Mouse (Mus musculus): ENCODE measurements at regions not wholly inside any gene's neighbourhood (a gene's known extent, or its start where the extent isn't known, plus 50 kb on each side); places are given as distances from the start of the nearest gene placed in this dataset.

DNA sequence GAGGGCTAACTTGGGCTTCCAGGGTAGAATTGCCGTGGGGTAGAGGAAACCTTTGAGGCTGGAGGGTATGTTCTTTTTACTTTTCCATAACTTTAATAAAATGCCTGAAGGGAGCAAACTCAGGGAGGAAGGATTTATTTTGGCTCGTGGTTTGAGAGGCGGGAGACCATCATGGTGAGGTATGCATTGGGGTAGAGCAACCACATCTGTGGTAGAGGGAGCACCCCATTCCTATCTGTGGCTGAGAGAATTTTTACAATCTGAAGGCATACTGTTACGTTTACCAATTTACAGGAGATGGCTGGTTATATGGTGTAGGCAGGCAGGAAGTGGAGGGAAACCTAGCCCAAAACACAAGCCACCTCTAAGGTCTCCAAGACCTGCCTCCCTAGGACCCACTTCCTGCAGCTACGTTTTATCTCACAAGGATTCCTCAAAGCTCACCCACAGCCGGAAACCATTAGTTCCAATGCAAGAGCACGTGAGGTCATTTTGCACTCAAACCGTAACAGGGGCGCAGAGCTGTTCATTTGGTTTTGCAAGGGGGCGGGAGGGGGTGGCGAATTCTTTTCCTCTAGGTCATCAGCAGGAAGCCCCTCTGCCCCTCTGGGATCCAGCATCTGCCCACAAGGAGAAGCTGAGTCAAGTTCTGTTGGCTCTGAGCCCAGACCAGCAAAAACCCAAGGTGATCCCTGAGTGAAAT, 224.7 kb upstream of the Ankrd55 start:
- Histone ChIP-seq H3K9ac (ENCODE audit: low read depth, poor library complexity, severe bottlenecking) (no peak overlapping the region), H3K4me1 (ENCODE audit: control insufficient read depth, insufficient read depth, low read length) (no peaks in the 10 kb centered on the region), H3K27me3 (ENCODE audit: control insufficient read depth, insufficient read depth, low read length, poor library complexity, severe bottlenecking) (no peaks in the 10 kb centered on the region), H3K9me3 (replicated peaks; ENCODE audit: control insufficient read depth, insufficient read depth, low read length, poor library complexity, severe bottlenecking) (no peaks in the 10 kb centered on the region), H3K27ac (ENCODE audit: insufficient read depth, low read length) (no peak overlapping the region), H3K4me3 (ENCODE audit: low read depth, low read length) (no peak overlapping the region), H3K36me3 (ENCODE audit: control insufficient read depth, insufficient read depth, low read length, poor library complexity, severe bottlenecking) (no peaks in the 10 kb centered on the region)
- no peak for TF ChIP-seq POLR2A (IDR thresholded peaks at IDR 0.05; ENCODE audit: insufficient read depth, low read length)
- TF ChIP-seq CTCF (IDR thresholded peaks at IDR 0.05; ENCODE audit: low read depth, low read length), result no peak
- no peak for TF ChIP-seq EP300 (IDR thresholded peaks at IDR 0.05; ENCODE audit: insufficient read depth, low read depth, low read length)

DNA sequence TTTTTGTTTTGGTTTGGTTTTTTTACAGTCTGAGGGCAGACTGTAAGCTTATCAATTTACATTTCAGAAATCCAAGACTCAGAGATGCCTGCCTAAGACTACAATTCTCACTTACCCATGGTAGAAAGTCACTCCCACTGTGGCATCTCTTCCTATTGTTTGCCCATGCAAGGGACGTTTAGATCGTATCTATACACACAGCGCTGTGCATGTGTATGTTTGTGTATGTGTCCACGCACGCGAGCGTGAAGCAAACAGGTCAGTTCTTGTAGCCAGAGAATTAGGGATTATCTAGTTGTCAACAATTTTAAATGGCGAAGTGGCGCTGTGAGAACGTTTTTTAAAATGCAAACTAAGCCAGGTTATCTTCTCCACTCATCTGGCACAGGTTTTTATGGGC, 223.6 kb upstream of the Ankrd55 start:
- Histone ChIP-seq H3K4me1 (ENCODE audit: control insufficient read depth, insufficient read depth, low read length) (no peaks in the 10 kb centered on the region), H3K9me3 (replicated peaks; ENCODE audit: control insufficient read depth, insufficient read depth, low read length, poor library complexity, severe bottlenecking) (no peaks in the 10 kb centered on the region), H3K9ac (ENCODE audit: low read depth, poor library complexity, severe bottlenecking) (no peak overlapping the region), H3K4me3 (ENCODE audit: low read depth, low read length) (no peak overlapping the region), H3K36me3 (ENCODE audit: control insufficient read depth, insufficient read depth, low read length, poor library complexity, severe bottlenecking) (no peaks in the 10 kb centered on the region), H3K27me3 (ENCODE audit: control insufficient read depth, insufficient read depth, low read length, poor library complexity, severe bottlenecking) (no peaks in the 10 kb centered on the region), H3K27ac (ENCODE audit: insufficient read depth, low read length) (no peak overlapping the region)
- TF ChIP-seq EP300 (IDR thresholded peaks at IDR 0.05; ENCODE audit: insufficient read depth, low read depth, low read length) (no peak), POLR2A (IDR thresholded peaks at IDR 0.05; ENCODE audit: insufficient read depth, low read length) (no peak), CTCF (IDR thresholded peaks at IDR 0.05; ENCODE audit: low read depth, low read length) (no peak)

DNA sequence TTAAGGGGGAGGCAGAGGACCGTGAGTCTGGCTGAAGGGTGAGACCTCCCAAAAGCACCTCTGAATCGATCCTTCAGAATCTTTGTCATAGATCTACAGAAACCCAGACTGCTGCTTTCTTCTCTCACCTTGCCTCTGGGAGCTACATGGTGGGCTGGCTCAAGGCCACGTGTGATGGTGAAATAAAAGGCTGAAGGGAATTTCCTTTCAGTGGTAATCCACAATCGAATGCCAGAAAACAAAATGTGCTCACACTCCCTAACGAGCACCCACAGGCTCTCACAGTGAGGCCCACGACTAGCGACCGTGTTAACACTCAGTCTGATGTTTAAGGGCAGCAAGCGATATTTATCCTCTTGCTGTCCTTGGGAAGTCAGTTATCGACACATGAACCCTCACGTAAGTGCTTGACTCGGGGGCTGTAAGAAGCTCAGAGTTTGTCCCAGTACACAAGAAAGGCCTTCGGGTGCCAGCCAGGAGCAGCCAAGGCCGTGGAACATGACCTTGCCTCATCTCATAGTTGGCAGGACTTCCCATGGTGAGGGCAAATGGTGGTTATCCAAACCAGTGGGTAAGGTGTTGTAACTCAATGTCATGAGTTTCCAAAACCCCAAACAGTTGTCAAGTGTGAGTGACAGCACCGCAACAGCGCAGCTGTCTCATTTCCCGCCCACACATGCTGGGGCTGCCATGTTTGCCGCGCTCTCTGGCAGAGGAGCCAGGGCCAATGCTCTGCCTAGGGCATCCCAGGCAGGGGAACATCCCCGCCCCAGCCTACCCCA, 221.0 kb upstream of the Ankrd55 start:
- no peaks in the 10 kb centered on the region for H3K36me3 ChIP-seq (ENCODE audit: control insufficient read depth, insufficient read depth, low read length, poor library complexity, severe bottlenecking)
- no peaks in the 10 kb centered on the region for H3K27me3 ChIP-seq (ENCODE audit: control insufficient read depth, insufficient read depth, low read length, poor library complexity, severe bottlenecking)
- TF ChIP-seq POLR2A (IDR thresholded peaks at IDR 0.05; ENCODE audit: insufficient read depth, low read length) (no peak), EP300 (IDR thresholded peaks at IDR 0.05; ENCODE audit: insufficient read depth, low read depth, low read length) (no peak), CTCF (IDR thresholded peaks at IDR 0.05; ENCODE audit: low read depth, low read length) (no peak)
- H3K4me3 ChIP-seq (ENCODE audit: low read depth, low read length), result no peak overlapping the region
- H3K4me1 ChIP-seq (ENCODE audit: control insufficient read depth, insufficient read depth, low read length), result no peaks in the 10 kb centered on the region
- no peak overlapping the region for H3K9ac ChIP-seq (ENCODE audit: low read depth, poor library complexity, severe bottlenecking)
- no peak overlapping the region for H3K27ac ChIP-seq (ENCODE audit: insufficient read depth, low read length)
- H3K9me3 ChIP-seq (replicated peaks; ENCODE audit: control insufficient read depth, insufficient read depth, low read length, poor library complexity, severe bottlenecking), result no peaks in the 10 kb centered on the region

DNA sequence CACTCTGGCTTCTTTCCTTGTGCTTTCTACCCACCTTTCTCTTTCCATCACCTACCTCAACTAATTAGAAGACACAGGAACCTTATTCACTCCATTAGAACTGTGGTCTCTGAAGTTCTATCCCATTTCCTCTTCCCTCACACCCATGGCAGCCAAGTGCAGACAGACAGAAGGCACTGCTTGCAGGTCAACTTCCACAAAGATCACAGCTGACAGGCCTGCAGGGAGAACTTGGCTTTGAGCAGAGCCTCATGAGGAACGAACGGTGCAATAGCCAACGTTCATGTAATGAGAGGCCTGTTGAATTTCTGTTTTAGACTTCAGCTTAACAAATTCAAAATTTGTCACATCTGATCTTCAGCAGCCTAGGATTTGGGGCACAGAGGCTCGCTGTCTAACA, 217.5 kb upstream of the Ankrd55 start:
- Histone ChIP-seq H3K27ac (ENCODE audit: insufficient read depth, low read length) (no peak overlapping the region), H3K9me3 (replicated peaks; ENCODE audit: control insufficient read depth, insufficient read depth, low read length, poor library complexity, severe bottlenecking) (no peaks in the 10 kb centered on the region), H3K4me1 (ENCODE audit: control insufficient read depth, insufficient read depth, low read length) (no peaks in the 10 kb centered on the region), H3K9ac (ENCODE audit: low read depth, poor library complexity, severe bottlenecking) (no peak overlapping the region), H3K36me3 (ENCODE audit: control insufficient read depth, insufficient read depth, low read length, poor library complexity, severe bottlenecking) (no peaks in the 10 kb centered on the region), H3K27me3 (ENCODE audit: control insufficient read depth, insufficient read depth, low read length, poor library complexity, severe bottlenecking) (no peaks in the 10 kb centered on the region), H3K4me3 (ENCODE audit: low read depth, low read length) (no peak overlapping the region)
- TF ChIP-seq EP300 (IDR thresholded peaks at IDR 0.05; ENCODE audit: insufficient read depth, low read depth, low read length), result no peak
- TF ChIP-seq CTCF (IDR thresholded peaks at IDR 0.05; ENCODE audit: low read depth, low read length), result no peak
- no peak for TF ChIP-seq POLR2A (IDR thresholded peaks at IDR 0.05; ENCODE audit: insufficient read depth, low read length)

DNA sequence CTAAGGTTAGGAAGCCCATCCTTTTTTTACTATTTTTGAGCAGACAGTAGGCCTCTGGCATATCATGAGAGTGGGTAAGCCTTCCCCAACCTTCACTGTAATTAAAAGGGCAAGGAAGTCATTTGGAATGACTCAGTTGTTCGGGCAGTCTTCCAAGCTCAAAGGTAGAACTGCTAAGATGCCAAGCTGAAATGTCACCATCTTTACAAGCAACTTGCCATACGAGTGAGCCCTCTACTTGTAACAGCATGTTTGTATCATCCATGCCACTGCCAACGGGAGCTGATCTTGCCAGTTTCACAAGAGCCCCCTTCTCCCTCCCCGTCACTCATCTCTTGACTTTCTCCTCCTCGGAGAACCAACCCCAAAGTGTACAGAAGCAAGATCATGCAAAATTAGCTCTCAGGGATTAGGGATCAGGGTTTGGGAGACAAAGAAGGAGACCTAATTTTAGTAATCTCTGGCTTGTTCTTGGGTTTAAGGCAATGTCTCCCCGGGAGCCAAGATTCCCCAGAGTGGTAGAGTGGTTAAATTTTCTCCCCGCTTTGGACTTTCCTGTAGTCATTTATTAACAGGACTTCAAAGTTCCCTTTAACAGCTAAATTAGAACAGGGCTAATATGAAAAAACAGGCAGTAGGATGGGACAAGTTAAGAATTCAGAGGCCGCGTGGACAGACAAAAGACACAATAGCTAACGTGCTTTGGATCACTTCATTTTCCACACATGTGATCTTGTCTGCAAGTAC, 216.9 kb upstream of the Ankrd55 start:
- H3K9ac ChIP-seq (ENCODE audit: low read depth, poor library complexity, severe bottlenecking), result no peak overlapping the region
- no peak overlapping the region for H3K4me3 ChIP-seq (ENCODE audit: low read depth, low read length)

More for the DNA sequence above, 216.9 kb upstream of the Ankrd55 start:
- Histone ChIP-seq H3K9me3 (replicated peaks; ENCODE audit: control insufficient read depth, insufficient read depth, low read length, poor library complexity, severe bottlenecking) (no peaks in the 10 kb centered on the region), H3K4me1 (ENCODE audit: control insufficient read depth, insufficient read depth, low read length) (peaks cover 1% of the 10 kb centered on the region), H3K36me3 (ENCODE audit: control insufficient read depth, insufficient read depth, low read length, poor library complexity, severe bottlenecking) (no peaks in the 10 kb centered on the region), H3K27ac (ENCODE audit: insufficient read depth, low read length) (no peak overlapping the region), H3K27me3 (ENCODE audit: control insufficient read depth, insufficient read depth, low read length, poor library complexity, severe bottlenecking) (no peaks in the 10 kb centered on the region)
- TF ChIP-seq EP300 (IDR thresholded peaks at IDR 0.05; ENCODE audit: insufficient read depth, low read depth, low read length) (no peak), POLR2A (IDR thresholded peaks at IDR 0.05; ENCODE audit: insufficient read depth, low read length) (no peak), CTCF (IDR thresholded peaks at IDR 0.05; ENCODE audit: low read depth, low read length) (no peak)

Data from ES-Bruce4 (cell line).